Mouse (Mus musculus) layer of hippocampus, adult 8-10 months (tissue): ENCODE data around the gene Rnf144b. TPM values are rescaled to one million over a fixed set of nuclear protein-coding genes. Genes with fewer than 3 reads are reported as not detected.

Experiments
- DNase-seq, 2 experiments: peaks; one replicate each; pipeline ENCODE4 v3.0.0; 2022; ENCODE audit warnings: low spot score in 2 of 2
- total RNA-seq, 4 experiments: library from RNA; stranded (reverse); gene quantifications; 2 replicates each; pipeline ENCODE4 v1.2.4; 2022

Rnf144b gene
- 10 to 100 TPM; 12.8 to 18.5 (median 15.1) TPM for total RNA-seq

- peak in 1 of 2 experiments; percentile 29 for DNase-seq
Observed at GRCm38 (mm10) chr13:47122537-47123430, at the start of gene Rnf144b. Gene Rnf144b (plus strand): TSS chr13:47122656.

- no peak for DNase-seq
Observed at GRCm38 (mm10) chr13:47076156-47076555, 46.3 kb upstream of the Rnf144b start.

DNA sequence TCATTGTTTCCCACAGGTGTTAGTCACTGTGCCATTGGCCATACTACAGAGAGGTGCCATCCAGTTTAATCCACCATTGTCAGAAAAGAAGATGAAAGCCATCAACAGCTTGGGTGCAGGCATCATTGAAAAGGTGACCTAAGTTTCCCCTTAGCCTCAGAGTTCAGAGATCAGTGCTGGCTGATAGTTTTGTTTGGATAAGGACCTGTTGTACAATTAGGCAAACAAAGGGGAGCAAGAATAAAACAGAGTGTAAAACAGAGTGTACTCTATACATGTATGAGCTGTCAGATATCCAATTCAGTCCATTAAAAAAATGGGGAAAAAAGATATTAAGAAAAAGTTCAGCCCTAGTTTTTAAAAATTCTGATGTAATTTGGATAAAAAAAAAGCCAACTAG is 45.1 kb upstream of the Rnf144b start:
- no peak for DNase-seq

DNA sequence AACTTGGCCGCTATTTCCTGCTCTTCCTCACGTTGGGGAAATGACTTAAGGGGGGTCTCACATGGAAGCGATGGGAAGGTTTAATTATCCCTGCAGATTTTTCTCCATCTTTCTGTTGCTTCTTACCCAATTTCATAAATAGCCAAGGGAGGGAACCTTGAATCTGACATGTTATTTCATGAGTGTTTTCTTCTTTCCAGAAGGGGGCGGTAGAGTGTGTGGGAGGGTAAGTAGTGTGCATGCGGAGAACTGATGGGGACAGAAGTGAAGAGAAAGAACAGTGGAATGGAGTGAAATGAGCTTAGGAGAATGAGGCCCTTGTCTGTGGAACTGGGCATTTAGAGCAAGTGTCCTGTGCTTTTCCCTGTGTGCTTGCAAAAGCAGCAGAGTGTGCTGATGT is 43.7 kb upstream of the Rnf144b start:
- DNase-seq = no peak

DNA sequence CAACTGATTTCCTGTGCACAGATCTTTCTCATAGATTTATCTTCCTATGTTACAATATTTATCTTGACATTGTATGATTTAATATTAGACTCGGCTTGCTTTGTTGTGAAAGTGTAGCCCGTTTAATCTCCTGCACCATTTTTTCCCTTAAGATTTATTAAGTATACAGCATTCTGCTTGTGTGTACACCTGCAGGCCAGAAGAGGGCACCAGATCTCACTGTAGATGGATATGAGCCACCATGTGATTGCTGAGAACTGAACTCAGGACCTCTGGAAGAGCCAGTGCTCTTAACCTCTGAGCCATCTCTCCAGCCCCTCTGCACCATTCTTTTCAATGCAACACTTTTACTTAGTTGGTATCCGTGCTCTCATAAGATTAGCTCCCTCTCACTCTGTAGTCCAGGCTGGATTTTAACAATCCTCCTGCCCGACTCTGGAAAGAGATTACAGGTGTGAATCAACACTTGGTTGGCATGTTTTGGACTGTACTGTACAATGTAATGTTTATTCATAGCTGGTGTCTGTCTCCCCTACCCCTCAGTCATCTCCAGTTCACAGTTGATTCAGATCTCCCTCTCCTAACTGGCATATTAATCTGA is 41.5 kb upstream of the Rnf144b start:
- DNase-seq = no peak

GRCm38 (mm10) chr13:47088433-47088832 is 34.0 kb upstream of the Rnf144b start:
- no peak for DNase-seq

DNA sequence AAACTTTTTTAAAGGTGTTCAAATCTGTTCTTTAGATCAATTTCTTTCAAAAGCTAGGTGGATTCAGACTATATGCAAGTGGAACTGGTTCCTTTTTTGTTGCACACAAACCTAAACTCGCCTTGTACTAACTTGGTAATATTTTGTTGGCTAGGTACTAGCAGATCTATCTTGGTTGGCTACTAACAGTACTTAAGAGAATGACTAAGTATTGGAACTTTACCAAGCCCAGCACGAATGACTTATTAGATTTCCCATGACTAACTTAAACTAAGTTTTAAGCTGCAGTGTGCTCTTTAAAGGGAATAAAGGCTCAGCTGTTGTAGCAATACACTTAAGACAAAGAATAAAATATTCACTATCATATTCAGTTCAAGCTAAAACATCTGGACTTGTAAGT is 33.2 kb upstream of the Rnf144b start:
- no peak for DNase-seq

GRCm38 (mm10) chr13:47093791-47094190 is 28.7 kb upstream of the Rnf144b start:
- DNase-seq = no peak

DNA sequence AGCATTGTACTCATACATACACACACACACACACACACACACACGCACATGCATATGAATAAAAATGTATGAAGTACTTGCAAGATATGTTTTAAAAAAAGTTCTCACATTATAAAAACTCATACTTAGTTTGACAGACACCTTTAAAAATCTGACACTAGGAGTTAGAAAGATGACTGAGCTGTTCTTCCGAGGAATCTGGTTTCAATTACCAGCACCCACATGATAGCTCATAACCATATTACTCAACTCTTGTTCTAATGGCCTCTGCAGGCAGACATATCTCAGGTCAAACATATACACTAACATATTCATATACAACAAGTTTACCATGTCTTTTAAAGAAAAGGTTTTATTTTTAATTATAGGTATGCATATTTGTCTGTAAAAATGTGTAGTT is 25.9 kb upstream of the Rnf144b start:
- no peak for DNase-seq

DNA sequence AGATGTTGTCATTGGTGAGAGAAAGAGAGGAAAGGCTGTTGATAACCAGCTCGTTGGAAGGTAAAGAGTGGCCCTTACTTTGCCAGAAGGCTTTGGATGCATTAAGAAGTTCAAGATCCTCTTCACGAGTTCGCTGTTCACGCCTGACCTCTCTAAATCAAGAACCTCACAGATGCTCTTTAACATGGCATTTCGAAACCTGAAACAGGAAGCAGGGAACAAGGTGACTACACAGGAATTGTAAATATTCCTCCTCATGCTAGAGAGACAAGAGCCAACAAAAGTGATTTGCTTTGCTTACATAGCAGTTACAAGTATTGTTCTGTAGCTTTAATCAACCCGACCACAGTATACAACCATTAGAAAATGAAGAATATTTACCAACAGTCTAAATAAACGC is 23.2 kb upstream of the Rnf144b start:
- DNase-seq = no peak

DNA sequence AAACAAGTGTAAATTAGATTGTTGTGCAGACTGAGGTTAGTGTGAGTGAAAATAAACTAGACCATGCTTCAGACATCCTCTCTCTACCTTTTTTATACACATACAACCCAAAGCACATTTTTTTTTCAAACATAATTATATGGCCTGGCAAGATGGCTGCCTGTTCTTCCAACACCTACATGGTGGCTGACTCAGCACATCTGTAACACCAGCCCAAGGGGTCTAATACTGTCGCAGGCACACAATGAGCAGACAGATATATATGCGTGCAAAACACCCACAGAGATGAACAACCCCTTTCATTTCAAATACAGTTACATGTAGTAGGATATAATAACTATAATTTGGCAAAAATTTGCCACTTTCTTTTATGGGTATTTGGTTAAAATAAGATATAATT is 21.9 kb upstream of the Rnf144b start:
- no peak for DNase-seq

- no peak for DNase-seq
Observed at GRCm38 (mm10) chr13:47104146-47104545, 18.3 kb upstream of the Rnf144b start.

DNA sequence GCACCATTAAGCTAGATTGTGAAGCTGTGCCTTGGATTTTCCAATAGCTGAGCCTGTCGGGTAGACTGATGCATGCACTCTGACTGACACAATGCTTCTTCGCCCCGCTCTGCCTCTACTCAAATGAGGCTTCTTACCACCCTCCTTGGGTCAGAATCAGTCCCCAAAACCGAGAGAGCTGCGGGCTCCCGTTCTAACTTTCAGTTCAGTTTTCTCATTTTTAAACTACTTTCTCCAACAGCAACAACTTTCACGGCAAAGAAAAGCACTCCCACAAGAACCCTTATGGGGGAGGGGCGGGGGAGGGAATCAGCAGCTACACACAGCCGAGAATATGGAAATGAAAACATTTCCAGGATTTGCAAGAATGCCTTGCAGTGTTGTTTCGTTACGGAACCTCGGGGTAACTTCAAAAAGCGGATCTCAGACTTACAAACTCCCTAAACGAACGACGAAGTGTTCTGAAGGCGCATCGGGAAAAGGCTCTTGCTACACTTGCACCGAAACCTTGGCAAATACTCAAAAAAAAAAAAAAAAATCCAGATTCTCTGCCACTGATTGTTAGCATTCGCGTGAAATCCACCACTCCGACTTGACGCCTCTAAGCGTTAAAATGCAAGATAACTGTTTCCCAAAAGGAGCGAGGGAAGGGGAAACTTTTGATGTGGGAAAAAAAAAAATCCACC is 17.5 kb upstream of the Rnf144b start:
- peak in 1 of 2 experiments; percentile 7 for DNase-seq

- peak; percentile 59 to 75 for DNase-seq
Observed at GRCm38 (mm10) chr13:47105711-47106579, 16.5 kb upstream of the Rnf144b start, which contains the start of gene Dek. Gene Dek (minus strand): TSS chr13:47106201.

- peak in 1 of 2 experiments; percentile 15 for DNase-seq
Observed at GRCm38 (mm10) chr13:47106580-47106888, 15.9 kb upstream of the Rnf144b start.

DNA sequence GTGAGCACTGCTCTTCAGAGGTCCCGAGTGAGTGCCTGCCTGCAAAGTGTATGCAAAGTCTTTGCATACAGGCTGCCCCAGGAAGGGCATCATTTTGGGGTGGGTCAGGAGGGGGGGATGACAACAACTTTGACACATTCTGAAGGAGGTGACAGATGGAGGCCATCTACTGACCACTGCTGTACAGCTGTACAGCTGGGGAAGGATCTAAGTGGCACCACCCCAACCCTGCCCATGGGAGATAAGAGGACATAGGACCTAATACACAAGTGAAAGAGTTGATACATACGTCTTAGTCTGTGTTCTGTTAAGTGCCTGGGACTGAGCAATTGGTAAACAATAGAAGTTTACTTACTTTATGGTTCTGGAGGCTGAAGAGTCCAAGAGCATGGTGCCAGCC is 13.2 kb upstream of the Rnf144b start:
- DNase-seq = no peak

GRCm38 (mm10) chr13:47111185-47111584 is 11.3 kb upstream of the Rnf144b start:
- DNase-seq = no peak

DNA sequence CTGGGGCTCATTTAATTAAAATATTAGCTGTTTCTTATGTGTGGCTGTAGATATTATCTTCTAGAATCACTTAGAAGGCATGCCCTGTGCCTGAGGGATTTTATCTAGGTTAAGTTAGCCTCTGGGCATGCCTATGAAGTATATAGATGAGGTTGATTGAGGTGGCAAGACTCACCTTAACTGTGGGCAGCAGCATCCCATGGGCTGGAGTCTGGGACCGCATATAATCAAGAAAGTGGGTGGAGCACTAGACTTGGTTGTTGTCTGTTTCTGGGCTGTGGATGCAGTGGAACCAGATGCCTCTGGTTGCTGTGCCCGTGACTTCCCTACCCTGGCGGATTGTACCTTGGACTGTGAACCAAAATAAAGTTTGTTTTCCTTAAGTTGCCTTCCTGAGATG is 10.4 kb upstream of the Rnf144b start:
- no peak for DNase-seq

- DNase-seq = no peak
Observed at GRCm38 (mm10) chr13:47112924-47113323, 9.5 kb upstream of the Rnf144b start.

DNA sequence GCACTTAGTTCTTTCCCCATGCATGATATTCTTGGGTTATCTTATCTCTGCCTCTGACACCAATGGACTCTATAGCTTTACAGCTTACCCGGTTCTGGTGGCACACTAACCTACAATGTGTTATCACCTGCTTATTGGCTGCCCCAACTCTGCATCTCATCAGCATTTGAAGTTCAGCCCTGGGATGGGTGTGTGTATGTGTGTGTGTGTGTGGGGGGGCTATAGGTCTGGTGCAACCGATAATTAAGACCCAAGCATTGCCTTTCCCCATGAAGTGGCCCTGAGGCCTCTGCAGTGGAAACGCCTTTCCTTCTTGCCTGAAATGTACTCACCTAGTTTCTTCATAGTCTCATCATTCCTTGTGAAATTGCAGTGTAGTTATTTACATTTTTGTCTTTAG is 6.5 kb upstream of the Rnf144b start:
- DNase-seq = no peak

DNA sequence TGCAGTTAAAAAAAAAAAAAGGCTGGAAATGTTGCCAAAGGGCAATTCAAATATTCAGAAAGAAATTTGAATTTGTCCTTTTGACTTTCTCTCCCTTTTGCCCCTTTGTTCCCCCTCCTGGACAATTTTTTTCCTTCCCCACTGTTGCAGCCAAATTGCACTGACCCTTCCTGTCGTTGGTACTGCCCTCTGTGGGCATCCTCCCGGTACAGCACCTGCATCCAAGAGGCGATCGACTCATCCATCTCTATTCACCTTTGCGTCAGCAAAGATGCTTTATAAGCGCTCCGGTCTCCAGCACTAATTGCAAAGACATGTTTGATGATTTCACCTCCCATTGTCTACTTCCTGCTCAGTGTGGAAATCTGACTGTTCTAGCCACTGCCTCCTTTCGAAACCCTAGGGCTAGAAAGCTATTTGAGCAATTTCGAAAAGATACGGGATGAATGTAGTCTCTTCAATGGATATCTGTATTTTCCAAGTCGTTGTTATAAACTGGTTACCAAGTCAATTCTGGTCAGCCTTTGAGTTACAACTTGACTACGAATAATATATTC is 1.0 kb upstream of the Rnf144b start:
- DNase-seq = no peak
